Mouse (Mus musculus): ENCODE results near the gene Wdr45.

Wdr45 gene

GRCm38 (mm10) chrX:7714135-7714899 is at the start of gene Wdr45:
Gene Wdr45, plus strand, starts transcription at chrX:7714333.
- ChIA-PET CTCF (interaction anchor here in 1 of 4 experiments (0.5 to 2.2 kb wide), 4 partner anchors 35 to 449 kb away, joined by 3 to 8 read pairs (median 4); no protein-coding TSS in a partner anchor), POLR2A (interaction anchor here in 2 of 4 experiments (0.5 to 5.1 kb wide), 29 partner anchors 10 to 525 kb away, joined by 3 to 60 read pairs (median 3); partner anchors contain the start of genes Praf2 (in 2 of the 2), Ccdc120 (in 1 of the 2), Foxp3 (in 1 of the 2) and Gpkow (in 1 of the 2))

- ChIA-PET POLR2A (interaction anchor here in 3 of 4 experiments (0.5 to 4.3 kb wide), 8 partner anchors 8 to 283 kb away, joined by 3 to 21 read pairs (median 5); partner anchors contain the start of genes Hdac6 (in 1 of the 3), Praf2 (in 1 of the 3), Prickle3 (in 1 of the 3) and Syp (in 1 of the 3)), CTCF (no interaction called here)
Measured at GRCm38 (mm10) chrX:7664791-7665190, 49.3 kb upstream of the Wdr45 start.

- POLR2A ChIA-PET = interaction anchor here in 2 of 4 experiments (0.8 to 4.3 kb wide), 7 partner anchors 8 to 92 kb away, joined by 3 to 21 read pairs (median 6); partner anchors contain the start of genes Foxp3 (in 1 of the 2), Ppp1r3f (in 1 of the 2), Praf2 (in 1 of the 2) and Prickle3 (in 1 of the 2)
- CTCF ChIA-PET = no interaction called here
Measured at GRCm38 (mm10) chrX:7665739-7666502, 48.2 kb upstream of the Wdr45 start.

GRCm38 (mm10) chrX:7670390-7670881 is 43.7 kb upstream of the Wdr45 start:
- ChIA-PET CTCF (interaction anchor here in 2 of 4 experiments (0.8 to 1.7 kb wide), 4 partner anchors 9 to 25 kb away, joined by 3 to 6 read pairs (median 4); no protein-coding TSS in a partner anchor), POLR2A (interaction anchor here in 3 of 4 experiments (0.8 to 3.2 kb wide), 24 partner anchors 9 to 249 kb away, joined by 3 to 27 read pairs (median 4); partner anchors contain the start of genes Gm45208 (in 1 of the 3), Gpkow (in 1 of the 3), Prickle3 (in 1 of the 3) and Wdr45 (in 1 of the 3))

- POLR2A ChIA-PET = interaction anchor here (0.7 to 3.2 kb wide), 23 partner anchors 8 to 331 kb away, joined by 3 to 27 read pairs (median 4); partner anchors contain the start of genes Prickle3 (in 2 of the 4), Gm45208 (in 1 of the 4) and Gpkow (in 1 of the 4)
- CTCF ChIA-PET = interaction anchor here in 2 of 4 experiments (0.8 to 1.7 kb wide), 4 partner anchors 9 to 26 kb away, joined by 3 to 6 read pairs (median 4); no protein-coding TSS in a partner anchor
Measured at GRCm38 (mm10) chrX:7670921-7671623, 43.1 kb upstream of the Wdr45 start, which contains the start of gene Plp2. Gene Plp2, minus strand, starts transcription at chrX:7671390.

- ChIA-PET CTCF (interaction anchor here in 1 of 4 experiments (0.6 kb wide), 1 partner anchor 105 kb away, joined by 5 read pairs; no protein-coding TSS in a partner anchor), POLR2A (interaction anchor here in 3 of 4 experiments (0.7 to 3.7 kb wide), 10 partner anchors 9 to 92 kb away, joined by 3 to 23 read pairs (median 16); partner anchors contain the start of genes Praf2 (in 1 of the 3) and Wdr45 (in 1 of the 3))
Measured at GRCm38 (mm10) chrX:7672739-7673138, 41.4 kb upstream of the Wdr45 start.

- POLR2A ChIA-PET = interaction anchor here in 3 of 4 experiments (0.5 to 3.7 kb wide), 31 partner anchors 9 to 378 kb away, joined by 3 to 23 read pairs (median 4); partner anchors contain the start of genes Praf2 (in 2 of the 3), Prickle3 (in 2 of the 3), Wdr45 (in 2 of the 3) and Clcn5 (in 1 of the 3)
- CTCF ChIA-PET = interaction anchor here in 3 of 4 experiments (0.6 to 2.1 kb wide), 8 partner anchors 15 to 253 kb away, joined by 3 to 11 read pairs (median 5); partner anchors contain the start of gene Ppp1r3f (in 1 of the 3)
Measured at GRCm38 (mm10) chrX:7673578-7674281, 40.4 kb upstream of the Wdr45 start.

GRCm38 (mm10) chrX:7674284-7675000 is 39.7 kb upstream of the Wdr45 start:
- CTCF ChIA-PET = interaction anchor here (0.6 to 2.1 kb wide), 11 partner anchors 12 to 253 kb away, joined by 3 to 11 read pairs (median 4); partner anchors contain the start of genes Ppp1r3f (in 1 of the 4) and Wdr45 (in 1 of the 4)
- POLR2A ChIA-PET = interaction anchor here in 3 of 4 experiments (0.6 to 3.7 kb wide), 37 partner anchors 8 to 377 kb away, joined by 3 to 23 read pairs (median 4); partner anchors contain the start of genes Gpkow (in 2 of the 3), Prickle3 (in 2 of the 3), Wdr45 (in 2 of the 3) and Clcn5 (in 1 of the 3)

- ChIA-PET CTCF (interaction anchor here in 3 of 4 experiments (0.6 to 2.1 kb wide), 9 partner anchors 12 to 101 kb away, joined by 4 to 11 read pairs (median 5); partner anchors contain the start of genes Ppp1r3f (in 1 of the 3) and Wdr45 (in 1 of the 3)), POLR2A (interaction anchor here in 3 of 4 experiments (0.6 to 3.7 kb wide), 34 partner anchors 8 to 515 kb away, joined by 3 to 23 read pairs (median 4); partner anchors contain the start of genes Gpkow (in 2 of the 3), Prickle3 (in 2 of the 3), Wdr45 (in 2 of the 3) and Clcn5 (in 1 of the 3))
Measured at GRCm38 (mm10) chrX:7675001-7675380, 39.1 kb upstream of the Wdr45 start.

- CTCF ChIA-PET = interaction anchor here in 2 of 4 experiments (0.5 to 1.4 kb wide), 11 partner anchors 8 to 258 kb away, joined by 3 to 10 read pairs (median 5); partner anchors contain the start of genes Gpkow (in 1 of the 2), Plp2 (in 1 of the 2) and Wdr45 (in 1 of the 2)
- POLR2A ChIA-PET = interaction anchor here in 3 of 4 experiments (0.5 to 1.4 kb wide), 14 partner anchors 8 to 116 kb away, joined by 3 to 7 read pairs (median 3); partner anchors contain the start of genes Gpkow (in 2 of the 3) and Prickle3 (in 1 of the 3)
Measured at GRCm38 (mm10) chrX:7678986-7679385, 35.1 kb upstream of the Wdr45 start.

GRCm38 (mm10) chrX:7679405-7680056 is 34.6 kb upstream of the Wdr45 start:
- POLR2A ChIA-PET = interaction anchor here in 3 of 4 experiments (0.5 to 1.4 kb wide), 15 partner anchors 9 to 268 kb away, joined by 3 to 7 read pairs (median 3); partner anchors contain the start of genes Gpkow (in 2 of the 3), Hdac6 (in 1 of the 3) and Prickle3 (in 1 of the 3)
- CTCF ChIA-PET = interaction anchor here in 3 of 4 experiments (0.5 to 1.4 kb wide), 15 partner anchors 8 to 258 kb away, joined by 3 to 10 read pairs (median 5); partner anchors contain the start of genes Gpkow (in 1 of the 3), Plp2 (in 1 of the 3) and Wdr45 (in 1 of the 3)

GRCm38 (mm10) chrX:7680057-7680412 is 34.1 kb upstream of the Wdr45 start:
- ChIA-PET POLR2A (interaction anchor here in 3 of 4 experiments (0.9 to 1.4 kb wide), 12 partner anchors 9 to 268 kb away, joined by 3 to 7 read pairs (median 3); partner anchors contain the start of genes Gpkow (in 2 of the 3) and Hdac6 (in 1 of the 3)), CTCF (interaction anchor here in 3 of 4 experiments (0.6 to 1.4 kb wide), 13 partner anchors 9 to 259 kb away, joined by 3 to 10 read pairs (median 5); partner anchors contain the start of genes Gpkow (in 1 of the 3), Plp2 (in 1 of the 3) and Wdr45 (in 1 of the 3))

GRCm38 (mm10) chrX:7680864-7681263 is 33.3 kb upstream of the Wdr45 start, which contains the start of gene Magix:
Gene Magix, minus strand, starts transcription at chrX:7681251.
- CTCF ChIA-PET = no interaction called here
- POLR2A ChIA-PET = no interaction called here

GRCm38 (mm10) chrX:7688321-7688720 is 25.8 kb upstream of the Wdr45 start:
- ChIA-PET POLR2A (interaction anchor here in 1 of 4 experiments (1.0 kb wide), 1 partner anchor 8 kb away, joined by 3 read pairs; the partner anchor contains the start of gene Gpkow), CTCF (no interaction called here)

All from embryonic stem cell, embryonic (primary cell).